Mouse (Mus musculus): ENCODE measurements around the gene BC004004. TPM values are rescaled to one million over a fixed set of nuclear protein-coding genes. Genes with fewer than 3 reads are reported as not detected.
"Not testable (repeated sequence)": the region's sequence is repeated elsewhere in the genome, so short reads cannot be mapped to it uniquely, and the experiment has no call there.

BC004004 gene
- polyA plus RNA-seq, 1 experiment from 2014 or later = 71.1 TPM

DNA sequence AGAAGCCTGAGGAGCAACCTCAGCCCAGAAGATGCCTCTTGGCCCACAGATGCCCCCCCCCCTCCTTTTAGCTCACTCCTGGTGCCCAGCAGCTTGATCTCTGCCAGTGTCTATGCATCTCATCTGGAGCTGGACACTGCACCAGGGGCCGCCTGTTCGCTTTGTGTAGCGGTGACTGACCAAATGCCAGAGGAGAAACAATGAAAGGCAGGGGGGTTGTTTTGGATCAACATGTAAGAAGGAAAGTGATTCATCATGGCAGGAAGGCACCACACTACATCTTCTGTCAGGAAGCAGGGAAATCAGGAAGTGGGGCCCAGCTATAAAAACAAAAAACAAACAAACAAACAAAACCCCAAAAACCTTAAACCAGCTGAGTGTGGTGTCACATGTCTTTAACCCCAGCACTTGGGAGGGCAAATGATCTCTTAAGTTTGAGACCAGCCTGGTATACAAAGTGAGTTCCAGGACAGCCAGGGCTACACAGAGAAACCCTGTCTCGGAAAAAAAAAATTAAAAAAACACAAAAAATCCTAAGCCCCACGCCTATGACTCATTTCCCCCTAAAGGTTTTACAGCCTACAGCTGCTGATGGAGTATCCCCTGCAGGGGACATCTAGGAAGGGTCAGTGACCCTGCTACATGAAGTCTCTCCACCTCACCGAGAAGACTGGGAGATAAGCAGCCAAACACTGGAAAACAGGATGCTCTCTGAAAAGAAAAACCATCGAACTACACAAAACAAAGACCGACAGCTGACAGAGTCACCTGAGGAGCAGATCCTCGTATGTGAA is 47.3 kb downstream of the BC004004 start:
- DNase-seq (no peak), ATAC-seq (ENCODE audit: insufficient read depth) (no peak)
- Histone ChIP-seq H3K27ac (ENCODE audit: low read depth) (no peak overlapping the region; the same call in 1 of the 2 replicates), H3K4me3 (ENCODE audit: low read depth, low read length) (no peak overlapping the region), H3K9me3 (ENCODE audit: low read depth, low read length) (no peaks in the 10 kb centered on the region; the same call in 1 of the 2 replicates), H3K36me3 (ENCODE audit: insufficient read depth) (no peaks in the 10 kb centered on the region), H3K9ac (no peak overlapping the region), H3K27me3 (ENCODE audit: insufficient read depth, low read length) (peaks cover 3% of the 10 kb centered on the region; the same call in 1 of the 2 replicates), H3K4me1 (ENCODE audit: insufficient read depth) (no peaks in the 10 kb centered on the region), H3K4me2 (no peak overlapping the region)
- WGBS = 45% methylated on average over 9 of the region's 9 CpGs
- no peak for TF ChIP-seq CTCF (IDR thresholded peaks at IDR 0.05; ENCODE audit: low read depth)

DNA sequence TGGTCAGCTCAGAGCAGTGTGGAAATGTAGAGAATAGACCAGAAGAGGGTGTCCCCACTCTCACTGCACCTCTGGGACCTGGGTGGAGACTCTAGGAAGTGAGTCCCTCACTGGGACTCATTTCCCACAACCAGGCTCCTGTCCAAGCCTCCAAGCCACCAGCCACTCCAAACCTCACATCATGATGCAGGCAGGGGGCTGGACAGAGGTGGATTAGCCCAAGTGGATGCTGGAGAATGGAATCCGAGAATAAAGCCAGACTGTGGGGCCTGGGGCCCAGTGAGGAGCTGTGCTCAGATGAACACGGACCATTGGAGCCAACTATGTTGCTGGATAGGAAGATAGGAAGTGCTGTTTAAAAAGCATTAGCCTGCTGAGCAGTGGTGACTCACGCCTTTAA is 48.3 kb downstream of the BC004004 start:
- Histone ChIP-seq H3K4me3 (ENCODE audit: low read depth, low read length) (no peak overlapping the region), H3K27me3 (ENCODE audit: insufficient read depth, low read length) (peaks cover 13% of the 10 kb centered on the region), H3K9ac (no peak overlapping the region), H3K36me3 (ENCODE audit: insufficient read depth) (no peaks in the 10 kb centered on the region), H3K27ac (ENCODE audit: low read depth) (no peak overlapping the region), H3K4me2 (no peak overlapping the region), H3K4me1 (ENCODE audit: insufficient read depth) (no peaks in the 10 kb centered on the region), H3K9me3 (ENCODE audit: low read depth, low read length) (no peaks in the 10 kb centered on the region; the same call in 1 of the 2 replicates)
- DNase-seq (no peak), ATAC-seq (ENCODE audit: insufficient read depth) (no peak)
- TF ChIP-seq CTCF (IDR thresholded peaks at IDR 0.05; ENCODE audit: low read depth) = no peak
- 69% methylated on average over 3 of the region's 3 CpGs for WGBS

DNA sequence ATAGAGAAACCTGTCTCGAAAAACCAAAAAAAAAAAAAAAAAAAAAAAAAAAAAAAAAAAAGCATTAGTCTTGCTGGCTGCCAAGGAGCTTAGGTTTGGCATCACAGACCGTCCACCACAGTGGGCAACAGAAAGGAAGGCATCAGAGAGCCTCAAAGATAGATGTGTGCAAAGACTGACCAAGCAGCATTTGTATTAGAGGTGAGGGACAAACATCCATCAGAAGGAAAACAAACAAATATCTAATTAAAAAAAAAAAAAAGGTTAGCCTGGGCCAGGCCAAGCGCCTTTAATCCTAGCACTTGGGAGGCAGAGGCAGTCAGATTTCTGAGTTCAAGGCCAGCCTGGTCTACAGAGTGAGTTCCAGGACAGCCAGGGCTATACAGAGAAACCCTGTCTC is 48.8 kb downstream of the BC004004 start, which contains the start of gene Pi16:
Gene Pi16 (plus strand): TSS at position 301 of the 400 bp plus-strand sequence.
- not testable (repeated sequence) for H3K4me3 ChIP-seq (ENCODE audit: low read depth, low read length); H3K36me3 ChIP-seq (ENCODE audit: insufficient read depth); ATAC-seq (ENCODE audit: insufficient read depth); H3K4me1 ChIP-seq (ENCODE audit: insufficient read depth); H3K9ac ChIP-seq; H3K4me2 ChIP-seq; H3K9me3 ChIP-seq (ENCODE audit: low read depth, low read length); DNase-seq; H3K27ac ChIP-seq (ENCODE audit: low read depth)
- whole genome bisulfite sequencing = 77% methylated on average over 3 of the region's 3 CpGs
- H3K27me3 ChIP-seq (ENCODE audit: insufficient read depth, low read length) = peaks cover 18% of the 10 kb centered on the region

DNA sequence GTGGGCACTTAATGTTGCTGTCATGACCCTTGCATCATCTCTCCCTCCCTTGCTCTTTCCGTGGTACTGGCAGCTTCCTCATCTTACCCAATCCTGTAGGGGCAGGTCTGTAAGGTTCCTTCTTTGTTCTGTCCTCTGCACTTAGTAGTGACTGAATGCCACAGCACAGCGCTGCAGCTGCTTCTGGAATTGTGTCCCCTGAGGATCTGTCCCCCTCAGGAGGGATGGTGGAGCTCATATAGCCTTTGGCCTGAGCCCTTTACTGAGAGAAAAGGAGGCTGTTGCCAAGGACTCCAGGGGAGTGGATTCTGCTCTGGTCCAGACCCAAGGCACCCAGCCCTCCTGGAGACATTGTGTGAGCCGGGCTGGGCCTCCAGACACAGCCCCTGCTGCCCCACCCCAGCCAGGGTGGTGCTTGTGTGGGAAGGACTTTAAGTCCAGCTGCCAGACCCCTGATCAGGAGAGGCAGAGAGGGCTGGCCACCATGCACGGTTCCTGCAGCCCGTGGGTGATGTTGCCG is 50.2 kb downstream of the BC004004 start:
- DNase-seq (no peak), ATAC-seq (ENCODE audit: insufficient read depth) (no peak)
- Histone ChIP-seq H3K4me3 (ENCODE audit: low read depth, low read length) (no peak overlapping the region), H3K27me3 (ENCODE audit: insufficient read depth, low read length) (peaks cover 24% of the 10 kb centered on the region), H3K27ac (ENCODE audit: low read depth) (no peak overlapping the region), H3K4me1 (ENCODE audit: insufficient read depth) (no peaks in the 10 kb centered on the region), H3K9me3 (ENCODE audit: low read depth, low read length) (no peaks in the 10 kb centered on the region), H3K36me3 (ENCODE audit: insufficient read depth) (no peaks in the 10 kb centered on the region), H3K4me2 (no peak overlapping the region), H3K9ac (no peak overlapping the region)
- 46% methylated on average over 6 of the region's 6 CpGs for WGBS
- no peak for TF ChIP-seq CTCF (IDR thresholded peaks at IDR 0.05; ENCODE audit: low read depth)

DNA sequence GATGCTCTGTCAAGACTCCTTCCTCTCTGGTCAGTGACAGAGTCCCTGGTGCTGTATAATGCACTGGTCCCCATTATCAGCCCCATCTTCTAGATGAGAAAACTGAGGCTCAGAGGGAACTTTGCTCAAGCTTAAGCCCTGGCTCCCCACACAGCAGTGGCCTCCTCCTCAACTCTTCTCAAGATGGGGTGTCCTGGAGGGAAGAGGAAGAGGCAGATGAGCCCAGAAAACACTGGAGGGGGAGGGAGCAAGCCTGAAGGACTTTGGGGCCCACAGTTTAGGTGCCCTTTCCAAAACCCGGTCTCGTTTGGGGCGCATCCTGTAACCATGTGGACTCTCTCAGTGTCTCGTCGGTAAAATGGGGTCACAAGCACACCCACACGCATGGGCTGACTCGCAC is 50.9 kb downstream of the BC004004 start:
- no peaks in the 10 kb centered on the region for H3K4me1 ChIP-seq (ENCODE audit: insufficient read depth)
- H3K27ac ChIP-seq (ENCODE audit: low read depth) = no peak overlapping the region
- no peak overlapping the region for H3K4me3 ChIP-seq (ENCODE audit: low read depth, low read length)
- peaks cover 24% of the 10 kb centered on the region for H3K27me3 ChIP-seq (ENCODE audit: insufficient read depth, low read length)
- no peak for DNase-seq
- WGBS = 84% methylated on average over 7 of the region's 7 CpGs
- ATAC-seq (ENCODE audit: insufficient read depth) = no peak
- no peak overlapping the region for H3K9ac ChIP-seq
- H3K9me3 ChIP-seq (ENCODE audit: low read depth, low read length) = no peaks in the 10 kb centered on the region
- H3K4me2 ChIP-seq = no peak overlapping the region
- no peak for TF ChIP-seq CTCF (IDR thresholded peaks at IDR 0.05; ENCODE audit: low read depth)
- no peaks in the 10 kb centered on the region for H3K36me3 ChIP-seq (ENCODE audit: insufficient read depth)

DNA sequence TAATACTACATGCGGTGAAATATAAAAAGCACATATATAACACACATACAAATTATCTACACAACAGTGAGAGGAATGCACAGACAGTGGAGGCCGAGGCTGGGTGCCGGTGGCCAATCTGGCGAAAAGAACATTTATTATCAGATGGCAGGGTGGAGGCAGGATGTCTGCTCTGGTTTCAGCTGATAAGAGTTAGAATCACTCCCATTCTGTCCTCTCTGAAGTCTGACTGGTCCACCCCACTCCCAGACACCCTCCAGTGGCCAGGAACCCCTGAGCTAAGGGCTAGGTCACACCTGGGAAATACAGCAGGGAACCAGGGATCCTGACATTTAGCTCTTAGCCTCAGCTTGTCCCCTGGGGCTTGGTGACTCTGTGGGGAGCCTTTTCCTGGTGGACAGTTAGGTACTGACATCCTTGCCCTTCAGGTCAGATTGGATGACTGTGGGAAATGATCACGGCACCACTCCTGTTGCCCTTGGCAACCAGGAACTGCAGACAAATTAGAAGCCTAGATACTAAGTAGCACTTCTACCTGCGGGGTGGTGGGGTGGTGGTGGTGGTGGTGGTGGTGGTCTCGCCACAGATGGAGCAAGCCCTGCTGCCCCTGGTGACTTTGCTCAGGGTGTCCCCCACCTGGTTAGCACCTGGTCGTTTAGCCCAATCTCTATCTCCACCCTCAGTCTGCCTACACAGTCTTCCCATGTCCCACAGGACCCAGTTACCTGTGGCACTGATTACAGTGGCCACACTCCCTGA is 51.5 kb downstream of the BC004004 start:
- no peak for ATAC-seq (ENCODE audit: insufficient read depth)

More for the DNA sequence above, 51.5 kb downstream of the BC004004 start:
- 38% methylated on average over 8 of the region's 8 CpGs for WGBS
- TF ChIP-seq CTCF (IDR thresholded peaks at IDR 0.05; ENCODE audit: low read depth) = no peak
- H3K27me3 ChIP-seq (ENCODE audit: insufficient read depth, low read length) = peaks cover 24% of the 10 kb centered on the region
- no peaks in the 10 kb centered on the region for H3K36me3 ChIP-seq (ENCODE audit: insufficient read depth)
- H3K9me3 ChIP-seq (ENCODE audit: low read depth, low read length) = no peaks in the 10 kb centered on the region
- no peak for DNase-seq
- no peak overlapping the region for H3K9ac ChIP-seq
- no peak overlapping the region for H3K4me2 ChIP-seq
- H3K4me1 ChIP-seq (ENCODE audit: insufficient read depth) = no peaks in the 10 kb centered on the region
- H3K4me3 ChIP-seq (ENCODE audit: low read depth, low read length) = no peak overlapping the region
- no peak overlapping the region for H3K27ac ChIP-seq (ENCODE audit: low read depth)

All from lung, embryonic 14.5 days (tissue).